Mouse (Mus musculus) lung, postnatal 0 days (tissue): ENCODE results near the gene Elp5.

Source experiments
- CTCF ChIP-seq: IDR thresholded peaks from 2 replicates; pipeline ENCODE4 v1.5.1; 2016; ENCODE audit warnings: antibody characterized with exemption, mild to moderate bottlenecking
- EP300 ChIP-seq: IDR thresholded peaks from 2 replicates; pipeline ENCODE4 v1.6.1; 2016; ENCODE audit warnings: antibody characterized with exemption, mild to moderate bottlenecking, control low read depth

DNA sequence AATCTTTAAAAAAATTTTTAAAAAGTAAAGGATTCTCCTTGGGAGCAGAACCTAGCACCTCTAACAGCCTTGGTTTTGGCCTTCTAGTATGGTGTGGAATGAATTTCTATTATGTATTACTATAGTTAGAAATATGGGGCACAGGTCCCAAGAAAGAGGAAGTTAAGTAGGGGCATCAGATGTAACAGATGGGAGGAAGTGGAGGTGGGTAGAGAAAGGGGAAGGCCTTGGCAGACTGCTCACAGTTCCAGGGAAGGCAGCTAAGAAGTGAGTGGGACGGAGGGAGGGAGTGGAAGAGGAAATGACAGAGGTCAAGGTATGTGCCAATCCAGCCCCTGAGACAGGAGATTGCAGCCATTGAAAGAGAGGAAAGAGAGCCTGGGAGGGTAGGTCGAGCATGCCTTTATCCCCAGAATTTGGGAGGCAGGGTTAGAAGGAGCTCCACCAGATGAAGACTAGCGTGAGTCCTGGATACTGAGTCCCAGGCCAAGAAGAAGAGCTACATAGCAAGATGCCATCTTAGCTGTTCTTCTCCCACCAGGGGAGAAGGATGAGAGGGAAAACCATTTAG lies 51.3 kb downstream of the Elp5 start:
- TF ChIP-seq CTCF (no peak), EP300 (no peak)
